Mouse (Mus musculus) embryonic fibroblast, embryonic 13.5 days (primary cell): ENCODE measurements around the gene Erbb3.

ENCODE experiments used
- CTCF ChIP-seq: IDR thresholded peaks from 2 replicates; pipeline ENCODE4 v1.5.1; 2011; ENCODE audit warnings: mild to moderate bottlenecking, control low read depth, low read length, moderate library complexity, borderline replicate concordance; ENCODE audit not compliant: insufficient read depth
- POLR2A ChIP-seq: IDR thresholded peaks from 2 replicates; pipeline ENCODE4 v1.6.1; 2011; ENCODE audit warnings: low read depth, mild to moderate bottlenecking, control low read depth, low read length, moderate library complexity

- no peak for TF ChIP-seq CTCF
- no peak for TF ChIP-seq POLR2A
Measured at GRCm38 (mm10) chr10:128522351-128522750, 67.1 kb downstream of the Erbb3 start.
